Mouse (Mus musculus) ovary, postnatal 36 days (tissue): ENCODE measurements around the gene Ccdc70.
"Not testable (repeated sequence)": the region's sequence is repeated elsewhere in the genome, so short reads cannot be mapped to it uniquely, and the experiment has no call there.

ENCODE experiments used
- DNase-seq: peaks from one replicate; pipeline ENCODE4 v3.0.0; 2022; ENCODE audit warnings: low spot score, mixed read lengths

Gene Ccdc70

GRCm38 (mm10) chr8:21969475-21969874 is at the start of gene Ccdc70:
Gene Ccdc70, plus strand, starts transcription at chr8:21969775.
- no peak for DNase-seq

GRCm38 (mm10) chr8:21930754-21931153 is 38.8 kb upstream of the Ccdc70 start:
- not testable (repeated sequence) for DNase-seq

GRCm38 (mm10) chr8:21932610-21933009 is 37.0 kb upstream of the Ccdc70 start, which contains the start of gene Defb15:
Gene Defb15, minus strand, starts transcription at chr8:21932710.
- DNase-seq = no peak

- not testable (repeated sequence) for DNase-seq
These were observed 31.5 kb upstream of the Ccdc70 start, which contains the start of gene Defb35 for GRCm38 (mm10) chr8:21938052-21938451. Gene Defb35, plus strand, starts transcription at chr8:21938352.

- no peak for DNase-seq
These were observed 23.1 kb upstream of the Ccdc70 start, which contains the start of gene Defb13 for GRCm38 (mm10) chr8:21946462-21946861. Gene Defb13, plus strand, starts transcription at chr8:21946762.

GRCm38 (mm10) chr8:21947311-21948017 is 22.1 kb upstream of the Ccdc70 start:
- DNase-seq = no peak

- peak; percentile 7 for DNase-seq
These were observed 14.3 kb upstream of the Ccdc70 start for GRCm38 (mm10) chr8:21955321-21955720.

- no peak for DNase-seq
These were observed 13.2 kb upstream of the Ccdc70 start for GRCm38 (mm10) chr8:21956336-21956735.

- DNase-seq = no peak
These were observed 11.2 kb upstream of the Ccdc70 start, which contains the start of gene Fam90a1a for GRCm38 (mm10) chr8:21958414-21958813. Gene Fam90a1a, plus strand, starts transcription at chr8:21958714.

GRCm38 (mm10) chr8:21966646-21967045 is 2.9 kb upstream of the Ccdc70 start:
- DNase-seq = no peak

GRCm38 (mm10) chr8:21978193-21978592 is 8.6 kb downstream of the Ccdc70 start:
- DNase-seq = no peak

- no peak for DNase-seq
These were observed 12.2 kb downstream of the Ccdc70 start for GRCm38 (mm10) chr8:21981664-21982337.

- DNase-seq = peak; percentile 17
These were observed 22.6 kb downstream of the Ccdc70 start for GRCm38 (mm10) chr8:21992184-21992583.

- no peak for DNase-seq
These were observed 25.6 kb downstream of the Ccdc70 start for GRCm38 (mm10) chr8:21995181-21995580.

GRCm38 (mm10) chr8:22004750-22005522 is 35.4 kb downstream of the Ccdc70 start:
- DNase-seq = no peak

- DNase-seq = no peak
These were observed 36.8 kb downstream of the Ccdc70 start for GRCm38 (mm10) chr8:22006423-22006822.

GRCm38 (mm10) chr8:22009403-22009802 is 39.8 kb downstream of the Ccdc70 start:
- no peak for DNase-seq

- DNase-seq = no peak
These were observed 43.6 kb downstream of the Ccdc70 start for GRCm38 (mm10) chr8:22013034-22013707.

GRCm38 (mm10) chr8:22017731-22018130 is 48.2 kb downstream of the Ccdc70 start:
- no peak for DNase-seq

GRCm38 (mm10) chr8:22019498-22019897 is 49.9 kb downstream of the Ccdc70 start:
- no peak for DNase-seq

- no peak for DNase-seq
These were observed 52.7 kb downstream of the Ccdc70 start for GRCm38 (mm10) chr8:22022244-22022643.
